ENCODE assay signal across 9 mouse cellular contexts in the genomic region with DNA sequence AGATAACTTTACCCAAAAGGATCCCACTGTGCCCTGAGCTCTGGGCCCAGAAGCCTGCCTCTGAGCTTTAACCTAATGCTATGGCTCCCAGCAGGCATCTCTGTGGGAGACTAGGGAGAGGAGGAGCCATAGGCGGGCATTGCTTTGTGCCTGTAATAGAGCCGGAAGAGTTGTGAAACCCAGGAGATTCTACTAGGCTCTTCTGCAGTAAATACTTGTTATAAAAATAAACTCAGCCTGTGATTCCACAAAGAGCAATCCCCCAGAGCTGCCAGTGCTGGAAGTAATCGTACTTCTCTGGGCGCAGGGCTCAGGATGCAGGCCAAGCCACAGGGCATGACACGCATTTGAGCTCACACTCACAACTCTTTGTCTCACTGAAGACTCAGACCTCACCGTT.
A peak's percentile ranks its signal among the peaks of the same experiment; 100 is the strongest.
DNase-seq lines count a peak whose midpoint lies in the region; ATAC-seq and TF ChIP-seq lines count a peak whose summit lies in the region.
"Had no signal": no experiment of that assay in that cellular context is flagged by ENCODE, and none has a peak within 500 bp of the region (broad histone marks: within the 10 kb centered on the region; RNA-seq: fewer than 3 reads in every experiment).

No protein-coding gene starts in this region.

- 0 out of 2 replicates have a peak, but pooled peaks have one; percentile 25 for TF ChIP-seq POLR2A in embryonic fibroblast, embryonic 13.5 days (IDR thresholded peaks at IDR 0.05; ENCODE audit: low read depth, low read length)

- WGBS in heart, embryonic 15.5 days, result 37% methylated on average over 6 of the region's 6 CpGs
- WGBS in heart, embryonic 11.5 days (ENCODE audit: insufficient replicate concordance), result 40% methylated on average over 6 of the region's 6 CpGs
- WGBS in limb, embryonic 10.5 days, result 33% methylated on average over 6 of the region's 6 CpGs

- H3K9ac ChIP-seq in heart, embryonic 15.5 days, result no peak overlapping the region
- H3K9ac ChIP-seq in heart, embryonic 11.5 days (ENCODE audit: low read depth, low read length), result no peak overlapping the region

- no peak overlapping the region for H3K4me3 ChIP-seq in heart, embryonic 15.5 days
- H3K4me3 ChIP-seq in heart, embryonic 11.5 days (ENCODE audit: low read depth, low read length), result no peak overlapping the region
- H3K4me3 ChIP-seq in embryonic fibroblast, embryonic 13.5 days (ENCODE audit: insufficient read depth, low read length), result no peak overlapping the region
- no peak overlapping the region for H3K4me3 ChIP-seq in limb, embryonic 10.5 days

- H3K36me3 ChIP-seq in heart, embryonic 15.5 days, result no peaks in the 10 kb centered on the region
- H3K36me3 ChIP-seq in heart, embryonic 11.5 days (ENCODE audit: control insufficient read depth, insufficient read depth, low read length), result no peaks in the 10 kb centered on the region
- H3K36me3 ChIP-seq in limb, embryonic 10.5 days, result no peaks in the 10 kb centered on the region
- H3K36me3 ChIP-seq: G1E had no signal

- peak overlapping the region; percentile 53 for H3K27ac ChIP-seq in heart, embryonic 15.5 days
- no peak overlapping the region for H3K27ac ChIP-seq in heart, embryonic 11.5 days (ENCODE audit: low read depth, low read length)
- peak overlapping the region; percentile 76 for H3K27ac ChIP-seq in embryonic fibroblast, embryonic 13.5 days (ENCODE audit: insufficient read depth, low read length)
- peak overlapping the region; percentile 54 for H3K27ac ChIP-seq in limb, embryonic 10.5 days

- H3K4me1 ChIP-seq in heart, embryonic 15.5 days (replicated peaks), result peaks cover 34% of the 10 kb centered on the region
- H3K4me1 ChIP-seq in heart, embryonic 11.5 days (ENCODE audit: control insufficient read depth, insufficient read depth, low read length), result peaks cover 29% of the 10 kb centered on the region
- peaks cover 16% of the 10 kb centered on the region for H3K4me1 ChIP-seq in embryonic fibroblast, embryonic 13.5 days (ENCODE audit: control insufficient read depth, insufficient read depth, low read length)
- peaks cover 48% of the 10 kb centered on the region for H3K4me1 ChIP-seq in limb, embryonic 10.5 days

- H3K27me3 ChIP-seq in heart, embryonic 15.5 days, result no peaks in the 10 kb centered on the region
- no peaks in the 10 kb centered on the region for H3K27me3 ChIP-seq in heart, embryonic 11.5 days (ENCODE audit: control insufficient read depth, insufficient read depth, low read length)
- no peaks in the 10 kb centered on the region for H3K27me3 ChIP-seq in limb, embryonic 10.5 days (ENCODE audit: low read depth, poor library complexity, severe bottlenecking)

- intact Hi-C loops in left cerebral cortex, postnatal 4 days (cut with DNase I), result no loop called here

- peak; percentile 14 for DNase-seq in ES-CJ7 (ENCODE audit: low read depth, low spot score)
- no peak for DNase-seq in limb, embryonic 10.5 days (ENCODE audit: low spot score)
- no peak for DNase-seq in left cerebral cortex, adult 9 months (ENCODE audit: low spot score in 2 of 2)
- no peak for DNase-seq in left cerebral cortex, postnatal 4 days
- no peak for DNase-seq in thymus, postnatal 25 days

- H3K4me2 ChIP-seq in heart, embryonic 15.5 days, result no peak overlapping the region
- H3K4me2 ChIP-seq in heart, embryonic 11.5 days, result no peak overlapping the region

- no peak for TF ChIP-seq CTCF in embryonic fibroblast, embryonic 13.5 days (IDR thresholded peaks at IDR 0.05; ENCODE audit: borderline replicate concordance, insufficient read depth, low read length)

- no peak for ATAC-seq in heart, embryonic 15.5 days (replicated peaks; ENCODE audit: insufficient number of reproducible peaks, insufficient read depth, low FRiP score, low read depth)
- ATAC-seq in heart, embryonic 11.5 days (replicated peaks; ENCODE audit: insufficient number of reproducible peaks, low FRiP score, low TSS enrichment), result no peak

- H3K9me3 ChIP-seq in heart, embryonic 15.5 days (replicated peaks), result no peaks in the 10 kb centered on the region
- H3K9me3 ChIP-seq in heart, embryonic 11.5 days (replicated peaks; ENCODE audit: control insufficient read depth, low read length), result no peaks in the 10 kb centered on the region
- H3K9me3 ChIP-seq in limb, embryonic 10.5 days (replicated peaks), result no peaks in the 10 kb centered on the region
- H3K9me3 ChIP-seq: G1E had no signal
